Mouse (Mus musculus) retina, postnatal 7 days (tissue): Measurements from ENCODE around the gene Mobp.
"Not testable (repeated sequence)": the region's sequence is repeated elsewhere in the genome, so short reads cannot be mapped to it uniquely, and the experiment has no call there.

Experiments
- DNase-seq: peaks from one replicate; pipeline ENCODE4 v3.0.0-alpha.2; 2012; ENCODE audit warnings: low read depth, low spot score

The Mobp gene

GRCm38 (mm10) chr9:120149222-120149828, at the start of gene Mobp:
Gene Mobp, plus strand, starts transcription at chr9:120149707.
- DNase-seq = no peak

- no peak for DNase-seq
Observed at GRCm38 (mm10) chr9:120101165-120101564, 48.3 kb upstream of the Mobp start.

GRCm38 (mm10) chr9:120108953-120109352, 40.6 kb upstream of the Mobp start:
- DNase-seq = not testable (repeated sequence)

GRCm38 (mm10) chr9:120110211-120111018, 39.1 kb upstream of the Mobp start, which contains the start of gene Slc25a38:
Gene Slc25a38, plus strand, starts transcription at chr9:120110374.
- DNase-seq = peak; percentile 87

- no peak for DNase-seq
Observed at GRCm38 (mm10) chr9:120111156-120111945, 38.2 kb upstream of the Mobp start.

GRCm38 (mm10) chr9:120112472-120112871, 37.0 kb upstream of the Mobp start:
- no peak for DNase-seq

- DNase-seq = no peak
Observed at GRCm38 (mm10) chr9:120113456-120113855, 36.1 kb upstream of the Mobp start.

GRCm38 (mm10) chr9:120114051-120114788, 35.3 kb upstream of the Mobp start:
- DNase-seq = no peak

GRCm38 (mm10) chr9:120114789-120115151, 34.7 kb upstream of the Mobp start:
- no peak for DNase-seq

- no peak for DNase-seq
Observed at GRCm38 (mm10) chr9:120115580-120115979, 33.9 kb upstream of the Mobp start.

- DNase-seq = no peak
Observed at GRCm38 (mm10) chr9:120116184-120116624, 33.3 kb upstream of the Mobp start.

- no peak for DNase-seq
Observed at GRCm38 (mm10) chr9:120118212-120118611, 31.3 kb upstream of the Mobp start.

- DNase-seq = no peak
Observed at GRCm38 (mm10) chr9:120120503-120120902, 29.0 kb upstream of the Mobp start.

GRCm38 (mm10) chr9:120126868-120127267, 22.6 kb upstream of the Mobp start:
- DNase-seq = no peak

GRCm38 (mm10) chr9:120127538-120128251, 21.8 kb upstream of the Mobp start, which contains the start of gene Rpsa:
Gene Rpsa, plus strand, starts transcription at chr9:120127689.
- DNase-seq = peak; percentile 98

GRCm38 (mm10) chr9:120129276-120129675, 20.2 kb upstream of the Mobp start:
- no peak for DNase-seq

- no peak for DNase-seq
Observed at GRCm38 (mm10) chr9:120131784-120132288, 17.7 kb upstream of the Mobp start.

- DNase-seq = no peak
Observed at GRCm38 (mm10) chr9:120132980-120133754, 16.3 kb upstream of the Mobp start.

- DNase-seq = no peak
Observed at GRCm38 (mm10) chr9:120133755-120134475, 15.6 kb upstream of the Mobp start.
